Mouse (Mus musculus) MN1 (cell line): Measurements from ENCODE around the gene Rabl3.

ENCODE experiments used
- DNase-seq: peaks from one replicate; pipeline ENCODE4 v3.0.0-alpha.2; 2016; ENCODE audit warnings: low spot score

Gene Rabl3

DNA sequence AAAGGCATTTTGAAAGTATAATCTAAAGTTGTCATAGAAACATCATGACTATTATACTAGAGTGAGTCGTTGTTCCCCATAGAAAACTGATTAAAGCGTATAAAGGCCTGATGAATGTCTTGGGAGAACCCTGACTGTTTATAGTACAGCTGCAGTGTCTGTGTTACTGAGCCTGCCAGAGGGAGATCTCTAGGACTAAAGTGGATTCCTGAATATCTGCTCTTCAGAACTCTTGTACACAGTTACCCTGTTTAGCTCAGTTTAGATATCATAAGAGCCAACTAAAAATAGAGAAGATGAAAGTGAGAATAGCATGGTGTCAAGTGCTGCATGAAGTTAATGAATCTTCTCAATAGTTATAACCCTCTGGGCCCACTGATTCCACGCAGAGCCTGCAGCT lies 10.6 kb downstream of the Rabl3 start:
- DNase-seq: no peak

GRCm38 (mm10) chr16:37550981-37551380 lies 11.3 kb downstream of the Rabl3 start:
- no peak for DNase-seq

DNA sequence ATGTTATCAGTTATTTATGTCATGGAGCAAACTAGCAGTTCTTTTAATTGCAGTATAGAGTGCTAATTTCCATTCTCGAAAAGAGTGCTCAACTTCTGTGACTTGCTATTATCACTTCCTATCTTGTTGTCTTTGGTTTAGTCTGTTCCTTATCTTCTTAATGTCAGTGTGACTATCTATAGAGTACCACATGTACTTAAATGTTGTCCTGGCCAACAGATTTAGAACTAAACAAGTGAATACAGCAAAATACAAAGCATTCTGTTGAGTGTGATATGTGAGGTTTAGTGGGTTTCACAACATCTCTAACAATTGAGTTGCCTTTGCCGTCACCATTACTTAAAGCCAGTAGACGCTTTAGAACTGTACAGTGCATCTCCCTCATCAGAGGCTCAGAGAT lies 13.1 kb downstream of the Rabl3 start:
- no peak for DNase-seq

- no peak for DNase-seq
These were observed 22.7 kb downstream of the Rabl3 start for GRCm38 (mm10) chr16:37562414-37562813.

- no peak for DNase-seq
These were observed 23.3 kb downstream of the Rabl3 start for GRCm38 (mm10) chr16:37562961-37563360.

GRCm38 (mm10) chr16:37565117-37565516 lies 25.4 kb downstream of the Rabl3 start:
- no peak for DNase-seq

DNA sequence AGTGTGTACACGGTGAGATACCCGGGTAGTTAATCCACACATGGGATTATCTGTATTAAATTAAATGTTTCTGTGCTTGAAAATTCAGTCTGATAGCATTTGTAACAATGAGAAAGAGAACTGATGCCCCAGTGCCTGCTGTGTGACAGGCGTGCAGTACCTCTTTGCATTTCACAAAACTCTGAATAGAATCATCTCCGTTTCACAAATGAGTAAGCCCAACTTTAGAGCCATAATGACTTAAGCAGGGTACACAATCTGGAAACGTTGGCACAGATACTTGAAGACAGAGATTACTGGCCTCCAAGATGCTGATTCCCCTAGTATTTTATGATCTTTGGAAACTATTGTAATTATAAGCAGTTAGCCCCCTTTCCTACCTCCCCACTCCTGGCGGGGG lies 26.4 kb downstream of the Rabl3 start:
- no peak for DNase-seq

GRCm38 (mm10) chr16:37567113-37568050 lies 27.7 kb downstream of the Rabl3 start:
- no peak for DNase-seq

DNA sequence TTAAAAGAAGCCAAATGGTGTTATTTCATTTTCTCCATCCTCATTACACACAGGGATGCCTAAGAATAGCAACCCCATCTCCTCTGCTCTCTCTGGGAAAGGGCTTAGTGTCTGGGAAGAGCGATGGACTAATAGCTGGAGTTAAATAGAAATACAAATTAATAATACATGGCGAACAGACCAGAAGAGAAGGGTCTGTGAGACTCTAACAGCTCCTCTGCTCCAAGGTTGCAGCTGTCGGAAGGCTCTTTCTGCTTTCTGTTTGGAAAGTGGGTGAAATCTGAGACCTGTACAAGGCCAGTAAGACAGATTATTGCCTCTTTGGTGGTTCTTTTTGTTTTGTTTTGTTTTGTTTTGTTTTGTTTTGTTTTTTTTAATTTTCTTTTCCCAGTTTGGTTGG lies 31.9 kb downstream of the Rabl3 start:
- DNase-seq: no peak

- DNase-seq: no peak
These were observed 32.6 kb downstream of the Rabl3 start for GRCm38 (mm10) chr16:37572117-37572754.

- no peak for DNase-seq
These were observed 33.4 kb downstream of the Rabl3 start for GRCm38 (mm10) chr16:37573061-37573460.

- DNase-seq: no peak
These were observed 35.6 kb downstream of the Rabl3 start for GRCm38 (mm10) chr16:37575325-37575724.

GRCm38 (mm10) chr16:37579591-37579990 lies 39.9 kb downstream of the Rabl3 start:
- no peak for DNase-seq

- no peak for DNase-seq
These were observed 40.3 kb downstream of the Rabl3 start, which contains the start of gene Hgd for GRCm38 (mm10) chr16:37579994-37580393. Gene Hgd (plus strand): TSS chr16:37580153.

DNA sequence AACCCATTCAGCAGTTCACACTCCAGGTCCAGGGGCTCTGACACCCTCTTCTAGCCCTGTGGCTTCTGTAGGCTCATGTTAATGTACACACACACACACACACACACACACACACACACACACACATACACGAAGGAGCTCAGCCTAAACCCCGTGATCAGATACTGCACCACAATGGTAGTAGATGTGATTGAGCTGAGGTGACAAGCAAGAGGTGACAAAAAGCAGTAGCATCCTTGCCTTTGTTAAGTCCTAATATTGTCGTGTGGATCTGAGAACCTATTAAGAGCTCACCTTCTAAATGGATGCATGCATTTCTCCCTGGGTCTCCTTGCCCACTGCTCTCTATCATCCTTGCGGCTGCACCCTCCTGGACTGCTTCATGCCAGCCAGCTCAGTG lies 41.0 kb downstream of the Rabl3 start:
- no peak for DNase-seq

DNA sequence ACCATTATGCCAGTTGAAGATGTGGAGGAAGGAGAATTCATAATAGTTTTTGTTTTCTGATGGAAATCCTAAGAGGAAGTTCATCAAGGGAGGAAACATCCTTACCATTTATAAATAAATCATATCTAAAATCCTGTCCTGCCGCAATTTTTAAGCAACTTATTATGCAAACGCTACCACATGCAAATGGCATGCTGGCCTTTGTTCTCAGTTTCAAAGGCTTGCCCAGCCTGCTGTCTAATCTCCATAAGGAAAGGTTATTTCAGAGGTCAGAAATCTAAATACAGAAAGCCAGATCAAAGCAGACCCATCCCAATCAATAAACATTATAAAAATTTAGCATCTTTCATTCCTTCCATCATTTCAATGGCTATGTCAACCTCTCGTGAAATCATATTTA lies 42.2 kb downstream of the Rabl3 start:
- DNase-seq: no peak

GRCm38 (mm10) chr16:37583306-37583705 lies 43.6 kb downstream of the Rabl3 start:
- no peak for DNase-seq

- DNase-seq: peak; percentile 12
These were observed 44.1 kb downstream of the Rabl3 start for GRCm38 (mm10) chr16:37583801-37584200.

- peak; percentile 49 for DNase-seq
These were observed 44.7 kb downstream of the Rabl3 start for GRCm38 (mm10) chr16:37584218-37585035.

DNA sequence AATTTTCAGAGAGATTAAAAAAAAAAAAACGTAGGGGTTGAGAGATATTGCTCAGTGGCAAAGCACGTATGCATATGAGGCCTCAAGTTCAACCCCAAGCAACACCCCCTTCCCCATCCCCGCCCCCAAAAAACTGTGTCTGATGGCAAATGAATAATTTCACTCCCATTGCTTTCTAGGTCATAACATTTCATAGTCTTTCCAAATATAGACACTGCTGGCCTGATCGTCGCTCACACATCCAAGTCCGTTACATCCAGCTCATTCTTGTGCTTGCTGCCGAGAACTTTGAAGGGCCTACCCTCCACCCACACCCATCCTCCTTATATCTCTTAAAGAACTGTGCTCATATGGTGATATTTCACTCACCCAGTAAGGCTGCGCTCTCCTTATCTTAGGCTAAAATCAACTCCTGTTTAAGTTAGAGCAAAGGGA lies 45.5 kb downstream of the Rabl3 start:
- DNase-seq: no peak

GRCm38 (mm10) chr16:37590921-37591320 lies 51.2 kb downstream of the Rabl3 start:
- DNase-seq: no peak

DNA sequence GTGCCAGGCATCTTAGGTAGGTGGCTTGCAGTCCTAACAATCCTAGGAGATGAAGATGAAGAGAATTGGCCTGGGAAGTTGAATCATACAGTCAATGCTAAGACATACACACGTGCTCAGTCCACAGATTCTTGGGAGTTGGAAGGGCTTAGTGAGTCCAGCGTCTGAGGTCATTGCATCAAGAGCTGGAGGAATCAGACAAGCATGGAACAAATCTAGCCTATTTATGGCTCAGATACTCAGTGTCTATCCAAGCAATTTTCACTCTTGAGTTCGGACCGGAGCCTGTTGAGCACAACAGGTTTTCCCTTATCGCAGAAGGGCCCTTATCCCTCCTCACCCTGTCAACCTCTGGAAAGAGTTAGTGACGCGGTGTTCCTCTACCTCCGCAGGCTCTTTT lies 51.9 kb downstream of the Rabl3 start:
- DNase-seq: no peak
